Mouse (Mus musculus) G1E (cell line): ENCODE data around the gene Shtn1. TPM values are rescaled to one million over a fixed set of nuclear protein-coding genes. Genes with fewer than 3 reads are reported as not detected.

ENCODE experiments used
- ATAC-seq: 2 replicates; pipeline ENCODE4 v1.8.0; 2016; ENCODE audit warnings: mild to moderate bottlenecking; ENCODE audit not compliant: insufficient number of reproducible peaks, poor library complexity, low FRiP score, severe bottlenecking; ENCODE audit errors: extremely low read depth
- DNase-seq: peaks from one replicate; pipeline ENCODE4 v3.0.0; 2012; ENCODE audit warnings: low spot score
- H3K27me3 ChIP-seq: 2 replicates; pipeline ENCODE4 v1.6.1; 2012; ENCODE audit warnings: mild to moderate bottlenecking, low read length, inconsistent platforms; ENCODE audit not compliant: insufficient read depth
- H3K36me3 ChIP-seq: replicated peaks from 2 replicates; pipeline ENCODE3; 2012; ENCODE audit warnings: mild to moderate bottlenecking, inconsistent platforms
- H3K4me1 ChIP-seq: 2 replicates; pipeline ENCODE4 v1.6.1; 2012; ENCODE audit warnings: low read depth, low read length, inconsistent platforms, mixed read lengths; ENCODE audit not compliant: insufficient read depth
- H3K4me3 ChIP-seq: 2 replicates; pipeline ENCODE4 v1.5.1; 2012; ENCODE audit warnings: low read depth, mild to moderate bottlenecking, inconsistent platforms, low read length, moderate library complexity, mixed read lengths
- H3K9me3 ChIP-seq: replicated peaks from 2 replicates; pipeline ENCODE4 v1.6.1; 2012; ENCODE audit warnings: inconsistent platforms
- CTCF ChIP-seq: IDR thresholded peaks from 2 replicates; pipeline ENCODE4 v1.5.1; 2012; ENCODE audit warnings: low read depth, low read length, inconsistent platforms, mixed read lengths
- GATA1 ChIP-seq: IDR thresholded peaks from 2 replicates; pipeline ENCODE4 v1.6.1; 2012; ENCODE audit warnings: borderline replicate concordance, low read length, inconsistent platforms, mixed read lengths
- GATA2 ChIP-seq: IDR thresholded peaks from 2 replicates; pipeline ENCODE4 v1.6.1; 2012; ENCODE audit warnings: low read depth, low read length, inconsistent platforms, borderline replicate concordance
- POLR2AphosphoS5 ChIP-seq: IDR thresholded peaks from 2 replicates; pipeline ENCODE4 v1.6.1; 2012; ENCODE audit warnings: low read depth, low read length, inconsistent platforms; ENCODE audit not compliant: insufficient replicate concordance
- TAL1 ChIP-seq: conservative IDR thresholded peaks from 2 replicates; pipeline ENCODE4 v1.6.1; 2012; ENCODE audit warnings: low read depth, low read length, inconsistent platforms, mixed read lengths
- polyA plus RNA-seq: library from polyadenylated mRNA; stranded (reverse); fragments of >175 nt; gene quantifications from 2 replicates; pipeline ENCODE4 v1.2.3, GENCODE M21; 2012
- total RNA-seq, 2 experiments: library from RNA; stranded (forward) in 1 of 2; stranded (reverse) in 1 of 2; fragments of 200-1000 nt in 1 of 2; fragments of >200 nt in 1 of 2; fragmentation: Nextera tagmentation in 1 of 2; gene quantifications; 2 replicates each; pipeline ENCODE4 v1.2.3; 2014 to 2017

Shtn1 gene
- total and polyA plus RNA-seq, 3 experiments = 0.27 TPM; not detected in 2

DNA sequence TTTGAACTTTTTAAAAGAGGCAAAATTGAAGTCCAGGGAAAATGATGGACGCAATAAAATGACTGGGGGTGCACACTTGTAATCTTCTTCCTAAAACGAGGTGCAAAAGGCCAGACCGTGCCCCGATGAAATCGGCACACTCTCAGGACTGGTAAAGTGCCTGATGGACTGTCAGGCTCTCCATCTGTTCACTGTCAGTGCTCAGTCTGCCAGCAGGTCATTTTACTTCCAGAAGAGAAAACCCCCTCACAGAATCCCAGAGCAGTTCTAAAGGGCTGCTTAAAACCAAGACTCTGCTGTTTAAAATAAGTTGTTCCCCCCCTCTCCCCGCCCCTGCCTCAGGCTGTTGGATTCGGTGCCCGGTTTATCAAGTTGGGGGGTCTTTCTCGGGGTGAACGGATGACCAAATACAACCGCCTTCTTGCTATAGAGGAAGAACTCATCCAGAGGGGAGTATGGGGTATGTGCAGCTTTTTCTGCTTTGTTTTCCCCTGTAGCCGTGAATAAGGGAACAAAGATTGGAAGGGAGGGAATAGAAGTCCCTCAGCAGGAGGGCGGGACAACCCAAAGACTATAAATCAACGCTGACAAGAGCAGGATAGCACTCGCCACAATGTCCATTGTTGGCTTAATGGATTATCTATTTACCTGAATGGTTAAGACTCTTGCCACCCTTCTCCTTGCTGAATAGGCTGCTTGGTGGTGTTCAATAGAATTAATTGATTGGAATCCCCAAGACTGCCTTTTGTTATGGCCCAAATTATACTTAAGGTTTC, 107.0 kb downstream of the Shtn1 start:
- H3K36me3 ChIP-seq = no peaks in the 10 kb centered on the region
- no peak for DNase-seq
- no peak overlapping the region for H3K4me3 ChIP-seq
- H3K4me1 ChIP-seq = no peaks in the 10 kb centered on the region
- peaks cover 15% of the 10 kb centered on the region; the same call in 1 of the 2 replicates for H3K27me3 ChIP-seq
- 0 out of 2 replicates have a peak, but pooled peaks cover 3% of the 10 kb centered on the region for H3K9me3 ChIP-seq
- TF ChIP-seq GATA1 (no peak), CTCF (no peak), GATA2 (no peak), TAL1 (no peak), POLR2AphosphoS5 (no peak)
- no peak for ATAC-seq

DNA sequence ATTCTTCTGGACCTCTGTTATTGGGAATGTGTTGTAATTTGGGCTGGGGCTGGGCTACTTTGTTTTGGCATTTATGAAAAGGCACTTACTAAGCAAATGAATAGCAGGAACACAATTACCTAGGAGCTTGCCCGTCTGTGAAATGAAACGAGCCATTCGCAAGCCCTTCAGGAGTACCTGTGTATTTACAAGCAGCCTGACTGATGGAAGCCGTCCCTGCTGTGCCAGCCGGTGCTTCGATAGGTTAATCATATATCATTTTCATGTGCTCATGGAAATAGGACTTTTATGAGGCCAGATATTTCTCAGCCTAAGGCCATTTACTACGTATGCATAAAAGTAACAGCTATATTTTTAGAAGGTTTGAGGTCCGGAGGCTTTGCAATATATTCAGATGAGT, 112.9 kb downstream of the Shtn1 start:
- H3K4me1 ChIP-seq = no peaks in the 10 kb centered on the region
- H3K4me3 ChIP-seq = no peak overlapping the region
- ATAC-seq = no peak
- peaks cover 4% of the 10 kb centered on the region; the same call in 1 of the 2 replicates for H3K27me3 ChIP-seq
- no peaks in the 10 kb centered on the region for H3K36me3 ChIP-seq
- TF ChIP-seq TAL1 = no peak
- no peak for TF ChIP-seq POLR2AphosphoS5
- no peak for TF ChIP-seq GATA2
- H3K9me3 ChIP-seq = 0 out of 2 replicates have a peak, but pooled peaks cover 3% of the 10 kb centered on the region
- no peak for DNase-seq

DNA sequence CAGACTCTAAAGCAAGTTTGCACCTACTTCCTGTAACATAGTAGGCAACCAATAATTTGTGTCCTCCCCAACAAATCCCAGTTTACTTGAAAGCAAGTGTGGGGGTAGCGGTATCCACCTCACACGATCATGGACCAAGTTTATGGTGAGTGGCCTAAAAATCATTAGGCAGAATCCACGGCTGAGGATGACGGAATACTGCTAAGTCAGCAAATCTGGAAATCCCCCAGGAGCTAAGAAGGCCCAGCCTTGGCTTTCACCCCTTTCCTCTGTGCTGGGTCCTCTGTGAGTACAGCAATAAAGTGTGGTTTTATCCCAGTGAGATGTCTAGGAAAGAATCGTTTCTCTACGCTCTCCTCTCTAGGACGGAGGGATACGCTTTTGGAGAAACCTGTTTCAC, 121.1 kb downstream of the Shtn1 start:
- H3K27me3 ChIP-seq = peaks cover 18% of the 10 kb centered on the region
- H3K9me3 ChIP-seq = no peaks in the 10 kb centered on the region
- no peaks in the 10 kb centered on the region for H3K4me1 ChIP-seq
- no peak for TF ChIP-seq GATA1
- TF ChIP-seq TAL1 = no peak
- TF ChIP-seq POLR2AphosphoS5 = no peak
- no peak for TF ChIP-seq GATA2
- no peak for TF ChIP-seq CTCF
- no peak overlapping the region for H3K4me3 ChIP-seq
- no peak for ATAC-seq
- no peak for DNase-seq
- no peaks in the 10 kb centered on the region for H3K36me3 ChIP-seq

DNA sequence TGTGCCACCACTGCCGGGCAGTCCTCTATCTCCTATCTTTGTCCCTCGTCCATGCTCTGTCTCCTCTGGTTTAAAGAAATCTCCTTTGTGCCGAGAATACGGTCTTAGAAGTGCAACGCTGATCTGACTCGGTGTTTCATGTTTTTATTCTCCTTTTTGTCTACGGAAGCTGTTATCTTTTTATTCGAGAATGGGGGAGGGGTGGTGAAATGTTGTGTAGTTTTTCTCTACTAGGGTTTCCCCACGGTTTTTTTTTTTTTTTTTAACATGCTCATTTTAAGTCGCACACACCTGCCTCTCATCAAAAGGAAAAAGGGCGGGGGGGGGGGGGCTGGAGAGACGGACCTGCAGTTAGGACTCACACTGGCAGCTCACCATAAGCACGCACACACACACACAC, 123.7 kb downstream of the Shtn1 start:
- Histone ChIP-seq H3K36me3 (no peaks in the 10 kb centered on the region), H3K4me1 (no peaks in the 10 kb centered on the region), H3K9me3 (no peaks in the 10 kb centered on the region), H3K27me3 (peaks cover 18% of the 10 kb centered on the region), H3K4me3 (no peak overlapping the region)
- DNase-seq (no peak), ATAC-seq (no peak)
- TF ChIP-seq GATA1 (no peak), CTCF (no peak), GATA2 (no peak)

DNA sequence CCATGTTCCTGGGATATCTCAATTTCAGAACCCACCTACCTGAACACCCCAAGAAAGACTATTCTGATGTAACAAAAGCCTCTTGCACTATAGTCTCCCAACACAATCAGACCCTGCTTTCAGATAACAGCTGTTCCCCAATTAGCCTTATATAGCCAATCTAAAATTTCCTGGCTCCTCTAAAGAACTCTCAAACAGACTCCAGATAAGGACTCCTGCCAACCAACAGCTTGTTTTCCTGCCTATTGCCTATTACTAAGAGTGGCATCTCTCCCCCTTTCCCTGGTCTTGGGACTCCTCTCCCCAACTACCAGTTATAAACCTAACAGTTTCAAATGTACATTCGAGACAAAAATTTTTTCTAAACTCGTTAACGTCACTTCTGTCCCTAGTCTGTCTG, 124.4 kb downstream of the Shtn1 start:
- H3K27me3 ChIP-seq = peaks cover 18% of the 10 kb centered on the region
- TF ChIP-seq GATA1 (no peak), CTCF (no peak), GATA2 (no peak), TAL1 (no peak), POLR2AphosphoS5 (no peak)
- DNase-seq = no peak

DNA sequence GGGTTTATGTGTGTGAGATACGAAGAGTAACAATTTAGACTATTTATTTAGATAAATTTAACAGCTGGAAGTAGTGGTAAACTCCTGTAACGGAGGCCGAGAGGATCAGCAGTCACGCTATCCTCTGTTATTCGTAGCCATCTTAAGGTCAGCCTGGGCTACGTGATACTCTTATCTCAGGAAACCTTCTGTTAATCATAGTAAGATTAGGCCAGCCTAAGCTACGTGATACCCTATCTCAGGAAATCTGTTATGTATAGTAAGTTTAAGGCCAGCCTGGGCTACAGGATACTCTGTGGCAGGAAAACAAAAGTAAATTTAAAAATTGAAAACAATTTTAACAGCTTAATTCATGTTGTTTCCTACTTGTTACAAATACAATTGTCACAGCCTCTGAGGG, 129.9 kb downstream of the Shtn1 start:
- Histone ChIP-seq H3K4me3 (no peak overlapping the region), H3K36me3 (no peaks in the 10 kb centered on the region), H3K9me3 (no peaks in the 10 kb centered on the region), H3K27me3 (0 out of 2 replicates have a peak, but pooled peaks cover 3% of the 10 kb centered on the region), H3K4me1 (peaks cover 35% of the 10 kb centered on the region)
- DNase-seq (no peak), ATAC-seq (peak; percentile 19; the same call in 1 of the 2 replicates)
- TF ChIP-seq GATA2 (no peak), TAL1 (peak; percentile 52)

More for the DNA sequence above, 124.4 kb downstream of the Shtn1 start:
- Histone ChIP-seq H3K4me3 (no peak overlapping the region), H3K36me3 (no peaks in the 10 kb centered on the region), H3K9me3 (no peaks in the 10 kb centered on the region), H3K4me1 (peaks cover 2% of the 10 kb centered on the region; the same call in 1 of the 2 replicates)
- no peak for ATAC-seq
